Mouse (Mus musculus) A20 (cell line): ENCODE measurements around the gene Gm49383.

ENCODE experiments used
- DNase-seq: peaks from one replicate; pipeline ENCODE4 v3.0.0-alpha.2; 2011; ENCODE audit warnings: low read depth, low spot score

Gene Gm49383

GRCm38 (mm10) chr12:69196444-69197377, at the start of gene Gm49383:
Gene Gm49383, minus strand, starts transcription at chr12:69197104.
- peak; percentile 89 for DNase-seq

GRCm38 (mm10) chr12:69241771-69242431, 45.0 kb upstream of the Gm49383 start:
- peak; percentile 86 for DNase-seq

- no peak for DNase-seq
These were observed 44.5 kb upstream of the Gm49383 start for GRCm38 (mm10) chr12:69241405-69241770.

GRCm38 (mm10) chr12:69240876-69241275, 44.0 kb upstream of the Gm49383 start, which contains the start of gene Klhdc1:
Gene Klhdc1, plus strand, starts transcription at chr12:69241176.
- DNase-seq: no peak

GRCm38 (mm10) chr12:69238284-69238683, 41.4 kb upstream of the Gm49383 start:
- DNase-seq: no peak

- no peak for DNase-seq
These were observed 38.9 kb upstream of the Gm49383 start for GRCm38 (mm10) chr12:69235782-69236181.

GRCm38 (mm10) chr12:69229251-69229650, 32.3 kb upstream of the Gm49383 start:
- peak; percentile 80 for DNase-seq

GRCm38 (mm10) chr12:69227776-69228466, 31.0 kb upstream of the Gm49383 start, which contains the start of gene Pole2:
Gene Pole2, minus strand, starts transcription at chr12:69228195.
- peak; percentile 93 for DNase-seq

- no peak for DNase-seq
These were observed 23.8 kb upstream of the Gm49383 start for GRCm38 (mm10) chr12:69220613-69221277.

GRCm38 (mm10) chr12:69216587-69216986, 19.7 kb upstream of the Gm49383 start:
- no peak for DNase-seq

- DNase-seq: no peak
These were observed 18.3 kb upstream of the Gm49383 start for GRCm38 (mm10) chr12:69215000-69215785.

GRCm38 (mm10) chr12:69214393-69214792, 17.5 kb upstream of the Gm49383 start:
- no peak for DNase-seq

- DNase-seq: no peak
These were observed 16.4 kb upstream of the Gm49383 start for GRCm38 (mm10) chr12:69213186-69213777.

- DNase-seq: no peak
These were observed 14.2 kb upstream of the Gm49383 start for GRCm38 (mm10) chr12:69211057-69211456.

- DNase-seq: no peak
These were observed 13.4 kb upstream of the Gm49383 start for GRCm38 (mm10) chr12:69210056-69210979.

GRCm38 (mm10) chr12:69208520-69208919, 11.6 kb upstream of the Gm49383 start:
- no peak for DNase-seq

- no peak for DNase-seq
These were observed 11.0 kb upstream of the Gm49383 start for GRCm38 (mm10) chr12:69207926-69208325.

GRCm38 (mm10) chr12:69207396-69207795, 10.5 kb upstream of the Gm49383 start:
- DNase-seq: no peak
